Mouse (Mus musculus) bone marrow, adult 2 months (tissue): ENCODE data around the gene Hdgfl2.

Experiments used
- CTCF ChIP-seq: fragments of 200-500 bp; IDR thresholded peaks from 2 replicates; pipeline ENCODE4 v1.5.1; 2011; ENCODE audit warnings: low read length, control low read depth; ENCODE audit not compliant: control insufficient read depth, insufficient read depth
- POLR2A ChIP-seq: fragments of 200-500 bp; IDR thresholded peaks from 2 replicates; pipeline ENCODE4 v1.6.1; 2011; ENCODE audit warnings: low read depth, mild to moderate bottlenecking, control low read depth, low read length, borderline replicate concordance; ENCODE audit not compliant: control insufficient read depth

GRCm38 (mm10) chr17:56080781-56081585, 1.5 kb downstream of the Hdgfl2 start:
- TF ChIP-seq POLR2A (no peak), CTCF (no peak)
